8 mouse cellular contexts compared by ENCODE assay signal in the genomic region with DNA sequence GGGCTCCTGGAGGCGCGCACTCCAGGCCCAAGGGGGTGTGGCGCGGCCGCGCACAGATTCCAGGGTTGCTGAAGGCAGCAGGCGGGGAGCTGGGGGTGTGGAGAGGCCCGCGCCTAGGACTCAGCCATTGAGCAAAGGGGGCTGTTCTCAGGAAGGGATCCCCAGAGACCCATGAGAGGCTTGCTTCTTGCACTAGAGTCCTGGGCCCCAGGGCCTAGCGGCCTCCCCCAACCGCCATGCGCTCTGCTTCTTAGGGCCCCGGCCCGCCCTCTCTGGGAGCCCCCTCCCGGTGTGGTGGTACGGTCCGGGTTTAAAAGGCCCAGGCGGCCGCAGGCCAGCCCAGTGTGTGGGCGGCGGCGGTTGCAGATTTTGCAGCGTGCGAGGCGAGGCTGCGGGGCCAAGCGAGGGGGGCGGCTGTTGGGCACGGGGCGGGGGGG. TPM values are rescaled to one million over a fixed set of nuclear protein-coding genes. Genes with fewer than 3 reads are reported as not detected.
DNase-seq lines count a peak whose midpoint lies in the region; ATAC-seq and TF ChIP-seq lines count a peak whose summit lies in the region.

A gene (plus strand): TSS at position 342 of the 437 bp plus-strand sequence.

- H3K4me2 ChIP-seq in forebrain, embryonic 15.5 days (replicated peaks) = peak within 1 kb of the TSS; percentile 62
- H3K4me2 ChIP-seq in lung, embryonic 14.5 days = peak within 1 kb of the TSS; percentile 69

- peak within 1 kb of the TSS; percentile 72 for H3K4me3 ChIP-seq in G1E (ENCODE audit: low read depth, low read length)
- H3K4me3 ChIP-seq in forebrain, embryonic 15.5 days = peak within 1 kb of the TSS; percentile 56
- H3K4me3 ChIP-seq in lung, embryonic 14.5 days (ENCODE audit: low read depth, low read length) = peak within 1 kb of the TSS; percentile 48
- peak within 1 kb of the TSS; percentile 59 for H3K4me3 ChIP-seq in olfactory bulb, adult 2 months (ENCODE audit: insufficient read depth, low read depth, low read length)
- peak within 1 kb of the TSS; percentile 49 for H3K4me3 ChIP-seq in thymus, adult 2 months (ENCODE audit: control insufficient read depth, insufficient read depth, low read length)

- DNase-seq in G1E (ENCODE audit: low spot score) = peak; percentile 66
- peak; percentile 62 for DNase-seq in cerebellum, adult 11 months
- DNase-seq in heart, postnatal 14 days = peak; percentile 69 to 72
- DNase-seq in layer of hippocampus, adult 18-20 months (ENCODE audit: low spot score in 2 of 2) = peak; percentile 32 to 47
- DNase-seq in lung, embryonic 14.5 days = peak; percentile 79
- DNase-seq in thymus, adult 2 months = peak; percentile 40

- 27% methylated on average over 28 of the region's 30 CpGs for WGBS in forebrain, embryonic 15.5 days
- WGBS in lung, embryonic 14.5 days = 7% methylated on average over 19 of the region's 30 CpGs
- 8% methylated on average over 28 of the region's 30 CpGs for WGBS in olfactory bulb, adult 2 months
- WGBS in thymus, adult 2 months = 1% methylated on average over 24 of the region's 30 CpGs

- H3K27ac ChIP-seq in forebrain, embryonic 15.5 days (replicated peaks) = peak within 1 kb of the TSS; percentile 92
- peak within 1 kb of the TSS; percentile 70; the same call in 1 of the 2 replicates for H3K27ac ChIP-seq in lung, embryonic 14.5 days (ENCODE audit: low read depth)
- 0 out of 2 replicates have a peak within 1 kb of the TSS, but pooled peaks have one; percentile 10 for H3K27ac ChIP-seq in olfactory bulb, adult 2 months (ENCODE audit: insufficient read depth, low read depth, low read length)
- no peak within 1 kb of the TSS for H3K27ac ChIP-seq in thymus, adult 2 months (ENCODE audit: control insufficient read depth, insufficient read depth, low read length)

- no peaks in the 10 kb centered on the region for H3K9me3 ChIP-seq in G1E (replicated peaks)
- no peaks in the 10 kb centered on the region for H3K9me3 ChIP-seq in forebrain, embryonic 15.5 days
- H3K9me3 ChIP-seq in lung, embryonic 14.5 days (ENCODE audit: low read depth, low read length) = no peaks in the 10 kb centered on the region

- H3K9ac ChIP-seq in forebrain, embryonic 15.5 days (replicated peaks) = peak within 1 kb of the TSS; percentile 70
- peak within 1 kb of the TSS; percentile 56 for H3K9ac ChIP-seq in lung, embryonic 14.5 days

- TF ChIP-seq POLR2A in olfactory bulb, adult 2 months (IDR thresholded peaks at IDR 0.05; ENCODE audit: insufficient read depth, low read depth, low read length) = peak; percentile 57
- TF ChIP-seq POLR2A in thymus, adult 2 months (IDR thresholded peaks at IDR 0.05; ENCODE audit: control insufficient read depth, extremely low read depth, insufficient read depth, low read length, poor library complexity) = no peak

- no peaks in the 10 kb centered on the region for H3K27me3 ChIP-seq in G1E (ENCODE audit: insufficient read depth, low read length)
- no peaks in the 10 kb centered on the region for H3K27me3 ChIP-seq in forebrain, embryonic 15.5 days
- no peaks in the 10 kb centered on the region for H3K27me3 ChIP-seq in lung, embryonic 14.5 days (ENCODE audit: insufficient read depth, low read length)
- H3K27me3 ChIP-seq in thymus, adult 2 months (ENCODE audit: control insufficient read depth, insufficient read depth, low read length) = no peaks in the 10 kb centered on the region

- H3K4me1 ChIP-seq in G1E (ENCODE audit: insufficient read depth, low read depth, low read length) = peaks cover 50% of the 10 kb centered on the region
- peaks cover 36% of the 10 kb centered on the region for H3K4me1 ChIP-seq in forebrain, embryonic 15.5 days
- H3K4me1 ChIP-seq in lung, embryonic 14.5 days (ENCODE audit: insufficient read depth) = no peaks in the 10 kb centered on the region
- peaks cover 22% of the 10 kb centered on the region for H3K4me1 ChIP-seq in olfactory bulb, adult 2 months (ENCODE audit: control insufficient read depth, insufficient read depth, low read length)
- peaks cover 8% of the 10 kb centered on the region for H3K4me1 ChIP-seq in thymus, adult 2 months (replicated peaks; ENCODE audit: control insufficient read depth, insufficient read depth, low read length)

- ATAC-seq in G1E (ENCODE audit: extremely low read depth, insufficient number of reproducible peaks, low FRiP score, poor library complexity, severe bottlenecking) = peak; percentile 57
- ATAC-seq in forebrain, embryonic 15.5 days (replicated peaks) = peak; percentile 95
- ATAC-seq in lung, embryonic 14.5 days (ENCODE audit: insufficient read depth) = peak; percentile 95

- intact Hi-C loops in heart, postnatal 14 days (cut with DNase I) = no loop called here

- TF ChIP-seq CTCF in G1E (IDR thresholded peaks at IDR 0.05; ENCODE audit: low read depth, low read length) = no peak
- TF ChIP-seq CTCF in lung, embryonic 14.5 days (IDR thresholded peaks at IDR 0.05; ENCODE audit: low read depth) = no peak
- TF ChIP-seq CTCF in olfactory bulb, adult 2 months (IDR thresholded peaks at IDR 0.05; ENCODE audit: insufficient read depth, low read depth, low read length) = no peak
- TF ChIP-seq CTCF in thymus, adult 2 months (IDR thresholded peaks at IDR 0.05; ENCODE audit: borderline replicate concordance, control insufficient read depth, extremely low read depth, insufficient read depth, low read length, poor library complexity) = no peak

- H3K36me3 ChIP-seq in G1E (replicated peaks) = peaks cover 31% of the 10 kb centered on the region
- no peaks in the 10 kb centered on the region for H3K36me3 ChIP-seq in forebrain, embryonic 15.5 days
- H3K36me3 ChIP-seq in lung, embryonic 14.5 days (ENCODE audit: insufficient read depth) = 0 out of 2 replicates have a peak, but pooled peaks cover 6% of the 10 kb centered on the region
- H3K36me3 ChIP-seq in thymus, adult 2 months (ENCODE audit: control insufficient read depth, insufficient read depth, low read length) = no peaks in the 10 kb centered on the region

RNA-seq across cellular contexts. Expression of the gene that starts here (rescaled TPM):
- total RNA-seq in G1E (2014; fragmentation: Nextera tagmentation) (20.5 and 24.0 TPM in 2 replicates), G1E (2017) (3.0 and 4.6 TPM in 2 replicates)
- polyA plus RNA-seq in G1E (2012) = 18.8 and 19.4 TPM in 2 replicates
- 63.0 and 68.8 TPM in 2 replicates for polyA plus RNA-seq in forebrain, embryonic 15.5 days (2015; fragmentation: Nextera tagmentation; extraction: Ambion mirVana)
- total RNA-seq in heart, postnatal 14 days (2021) = 1 to 10 TPM in 1 of 2 experiments, under 1 TPM in 1; 0.98 to 1.1 TPM
- 10 to 100 TPM; 22.2 to 23.0 TPM for total RNA-seq in layer of hippocampus, adult 18-20 months (2021)
- 8.7 and 11.9 TPM in 2 replicates for polyA plus RNA-seq in lung, embryonic 14.5 days (2014; fragmentation: Nextera tagmentation; extraction: Ambion mirVana)
- polyA plus RNA-seq in olfactory bulb, adult 2 months (2012; ENCODE audit: insufficient read depth, insufficient read length, low replicate concordance, missing spikeins) = not detected in 2 replicates
- 15.4 and 17.6 TPM in 2 replicates for polyA plus RNA-seq in thymus, adult 2 months (2012; rRNA removed)
